Mouse (Mus musculus): ENCODE measurements at regions not wholly inside any gene's neighbourhood (a gene's known extent, or its start where the extent isn't known, plus 50 kb on each side); places are given as distances from the start of the nearest gene placed in this dataset.

DNA sequence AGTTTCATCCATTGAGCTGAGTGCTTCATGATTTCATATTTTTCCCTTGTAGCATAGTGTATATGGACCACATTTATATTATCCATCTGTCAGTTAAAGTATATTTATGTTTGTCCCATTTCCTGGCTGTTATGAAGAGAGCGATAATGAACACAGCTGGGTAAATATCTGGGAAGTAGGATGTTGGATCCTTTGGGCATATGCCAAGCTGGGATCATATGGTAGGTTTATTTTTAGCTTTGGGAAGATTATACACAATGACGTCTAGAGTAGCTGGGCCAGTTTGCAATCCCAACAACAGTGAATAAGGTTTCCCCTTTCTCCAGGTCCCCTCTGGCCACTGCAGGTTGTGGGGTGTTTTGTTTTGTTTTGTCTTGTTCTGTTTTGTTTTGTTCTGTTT is 164.5 kb downstream of the Gm765 start:
- no peak for ATAC-seq (ENCODE audit: extremely low read depth, insufficient number of reproducible peaks, low FRiP score, poor library complexity, severe bottlenecking)
- Histone ChIP-seq H3K4me1 (ENCODE audit: insufficient read depth, low read depth, low read length) (no peaks in the 10 kb centered on the region), H3K9me3 (replicated peaks) (peaks cover 11% of the 10 kb centered on the region), H3K27me3 (ENCODE audit: insufficient read depth, low read length) (no peaks in the 10 kb centered on the region), H3K36me3 (replicated peaks) (no peaks in the 10 kb centered on the region), H3K4me3 (ENCODE audit: low read depth, low read length) (no peak overlapping the region)
- TF ChIP-seq GATA1 (IDR thresholded peaks at IDR 0.05; ENCODE audit: borderline replicate concordance, low read length) (no peak), TAL1 (conservative IDR thresholded peaks at IDR 0.05; ENCODE audit: low read depth, low read length) (no peak), GATA2 (IDR thresholded peaks at IDR 0.05; ENCODE audit: borderline replicate concordance, low read depth, low read length) (no peak), CTCF (IDR thresholded peaks at IDR 0.05; ENCODE audit: low read depth, low read length) (no peak), POLR2AphosphoS5 (IDR thresholded peaks at IDR 0.05; ENCODE audit: insufficient replicate concordance, low read depth, low read length) (no peak)
- DNase-seq (ENCODE audit: low spot score) = no peak

- Histone ChIP-seq H3K36me3 (replicated peaks) (no peaks in the 10 kb centered on the region), H3K27me3 (ENCODE audit: insufficient read depth, low read length) (no peaks in the 10 kb centered on the region)
- no peak for ATAC-seq (ENCODE audit: extremely low read depth, insufficient number of reproducible peaks, low FRiP score, poor library complexity, severe bottlenecking)
Measured at GRCm38 (mm10) chr6:98149043-98149813, 193.3 kb downstream of the Gm765 start.

DNA sequence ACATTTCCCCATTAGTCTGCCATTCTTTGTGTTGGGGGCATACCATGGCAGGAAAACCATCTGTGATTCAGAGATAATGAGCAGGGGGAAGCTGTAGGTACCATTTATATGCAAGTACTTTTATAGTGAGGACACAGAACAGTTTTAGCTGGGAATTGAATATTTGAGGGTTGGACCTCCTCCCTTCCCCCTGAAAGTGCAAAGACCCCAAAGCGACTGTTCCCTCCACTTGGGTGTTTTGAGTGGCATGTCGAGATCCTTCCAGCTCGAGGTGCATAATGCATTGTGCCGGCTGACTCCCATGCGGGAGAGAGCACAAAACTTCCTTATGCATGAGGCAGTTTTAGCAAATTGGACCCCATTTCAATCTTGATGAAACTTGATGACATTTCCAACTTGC is 194.7 kb downstream of the Gm765 start:
- TF ChIP-seq GATA2 (IDR thresholded peaks at IDR 0.05; ENCODE audit: borderline replicate concordance, low read depth, low read length) = no peak
- TF ChIP-seq CTCF (IDR thresholded peaks at IDR 0.05; ENCODE audit: low read depth, low read length) = no peak
- no peak for TF ChIP-seq POLR2AphosphoS5 (IDR thresholded peaks at IDR 0.05; ENCODE audit: insufficient replicate concordance, low read depth, low read length)
- TF ChIP-seq GATA1 (IDR thresholded peaks at IDR 0.05; ENCODE audit: borderline replicate concordance, low read length) = no peak
- no peak for TF ChIP-seq TAL1 (conservative IDR thresholded peaks at IDR 0.05; ENCODE audit: low read depth, low read length)
- H3K4me3 ChIP-seq (ENCODE audit: low read depth, low read length) = no peak overlapping the region
- no peaks in the 10 kb centered on the region for H3K27me3 ChIP-seq (ENCODE audit: insufficient read depth, low read length)
- H3K9me3 ChIP-seq (replicated peaks) = peaks cover 26% of the 10 kb centered on the region
- no peaks in the 10 kb centered on the region for H3K4me1 ChIP-seq (ENCODE audit: insufficient read depth, low read depth, low read length)
- DNase-seq (ENCODE audit: low spot score) = no peak
- no peak for ATAC-seq (ENCODE audit: extremely low read depth, insufficient number of reproducible peaks, low FRiP score, poor library complexity, severe bottlenecking)
- H3K36me3 ChIP-seq (replicated peaks) = no peaks in the 10 kb centered on the region

More at GRCm38 (mm10) chr6:98149043-98149813, 193.3 kb downstream of the Gm765 start:
- no peak for TF ChIP-seq TAL1 (conservative IDR thresholded peaks at IDR 0.05; ENCODE audit: low read depth, low read length)
- no peak for TF ChIP-seq GATA1 (IDR thresholded peaks at IDR 0.05; ENCODE audit: borderline replicate concordance, low read length)
- no peak for TF ChIP-seq POLR2AphosphoS5 (IDR thresholded peaks at IDR 0.05; ENCODE audit: insufficient replicate concordance, low read depth, low read length)
- TF ChIP-seq CTCF (IDR thresholded peaks at IDR 0.05; ENCODE audit: low read depth, low read length) = no peak
- TF ChIP-seq GATA2 (IDR thresholded peaks at IDR 0.05; ENCODE audit: borderline replicate concordance, low read depth, low read length) = no peak
- H3K4me1 ChIP-seq (ENCODE audit: insufficient read depth, low read depth, low read length) = no peaks in the 10 kb centered on the region
- peaks cover 23% of the 10 kb centered on the region for H3K9me3 ChIP-seq (replicated peaks)
- no peak for DNase-seq (ENCODE audit: low spot score)
- no peak overlapping the region for H3K4me3 ChIP-seq (ENCODE audit: low read depth, low read length)

- Histone ChIP-seq H3K4me3 (ENCODE audit: low read depth, low read length) (no peak overlapping the region), H3K27me3 (ENCODE audit: insufficient read depth, low read length) (no peaks in the 10 kb centered on the region), H3K36me3 (replicated peaks) (no peaks in the 10 kb centered on the region), H3K4me1 (ENCODE audit: insufficient read depth, low read depth, low read length) (no peaks in the 10 kb centered on the region), H3K9me3 (replicated peaks) (peaks cover 9% of the 10 kb centered on the region)
- TF ChIP-seq CTCF (IDR thresholded peaks at IDR 0.05; ENCODE audit: low read depth, low read length) (no peak), GATA2 (IDR thresholded peaks at IDR 0.05; ENCODE audit: borderline replicate concordance, low read depth, low read length) (no peak), TAL1 (conservative IDR thresholded peaks at IDR 0.05; ENCODE audit: low read depth, low read length) (no peak), GATA1 (IDR thresholded peaks at IDR 0.05; ENCODE audit: borderline replicate concordance, low read length) (no peak), POLR2AphosphoS5 (IDR thresholded peaks at IDR 0.05; ENCODE audit: insufficient replicate concordance, low read depth, low read length) (no peak)
- DNase-seq (ENCODE audit: low spot score) (no peak), ATAC-seq (ENCODE audit: extremely low read depth, insufficient number of reproducible peaks, low FRiP score, poor library complexity, severe bottlenecking) (no peak)
Measured at GRCm38 (mm10) chr6:98132931-98133330, 209.6 kb downstream of the Gm765 start.

- Histone ChIP-seq H3K27me3 (ENCODE audit: insufficient read depth, low read length) (no peaks in the 10 kb centered on the region), H3K4me3 (ENCODE audit: low read depth, low read length) (no peak overlapping the region)
- TF ChIP-seq CTCF (IDR thresholded peaks at IDR 0.05; ENCODE audit: low read depth, low read length) (no peak), TAL1 (conservative IDR thresholded peaks at IDR 0.05; ENCODE audit: low read depth, low read length) (no peak), GATA2 (IDR thresholded peaks at IDR 0.05; ENCODE audit: borderline replicate concordance, low read depth, low read length) (no peak), POLR2AphosphoS5 (IDR thresholded peaks at IDR 0.05; ENCODE audit: insufficient replicate concordance, low read depth, low read length) (no peak), GATA1 (IDR thresholded peaks at IDR 0.05; ENCODE audit: borderline replicate concordance, low read length) (no peak)
Measured at GRCm38 (mm10) chr6:98125434-98125833, 217.1 kb downstream of the Gm765 start.

GRCm38 (mm10) chr6:98118355-98119150 is 224.0 kb downstream of the Gm765 start:
- no peaks in the 10 kb centered on the region for H3K27me3 ChIP-seq (ENCODE audit: insufficient read depth, low read length)
- ATAC-seq (ENCODE audit: extremely low read depth, insufficient number of reproducible peaks, low FRiP score, poor library complexity, severe bottlenecking) (no peak), DNase-seq (ENCODE audit: low spot score) (no peak)
- H3K36me3 ChIP-seq (replicated peaks) = no peaks in the 10 kb centered on the region
- TF ChIP-seq POLR2AphosphoS5 (IDR thresholded peaks at IDR 0.05; ENCODE audit: insufficient replicate concordance, low read depth, low read length) = no peak
- TF ChIP-seq GATA2 (IDR thresholded peaks at IDR 0.05; ENCODE audit: borderline replicate concordance, low read depth, low read length) = no peak
- no peak for TF ChIP-seq TAL1 (conservative IDR thresholded peaks at IDR 0.05; ENCODE audit: low read depth, low read length)
- TF ChIP-seq GATA1 (IDR thresholded peaks at IDR 0.05; ENCODE audit: borderline replicate concordance, low read length) = no peak
- no peak for TF ChIP-seq CTCF (IDR thresholded peaks at IDR 0.05; ENCODE audit: low read depth, low read length)
- H3K4me1 ChIP-seq (ENCODE audit: insufficient read depth, low read depth, low read length) = no peaks in the 10 kb centered on the region
- H3K9me3 ChIP-seq (replicated peaks) = peaks cover 16% of the 10 kb centered on the region
- no peak overlapping the region for H3K4me3 ChIP-seq (ENCODE audit: low read depth, low read length)

More at GRCm38 (mm10) chr6:98125434-98125833, 217.1 kb downstream of the Gm765 start:
- Histone ChIP-seq H3K9me3 (replicated peaks) (peaks cover 18% of the 10 kb centered on the region), H3K4me1 (ENCODE audit: insufficient read depth, low read depth, low read length) (no peaks in the 10 kb centered on the region), H3K36me3 (replicated peaks) (no peaks in the 10 kb centered on the region)
- ATAC-seq (ENCODE audit: extremely low read depth, insufficient number of reproducible peaks, low FRiP score, poor library complexity, severe bottlenecking) = no peak
- DNase-seq (ENCODE audit: low spot score) = no peak
